Mouse (Mus musculus) C2C12 (cell line): ENCODE results near the gene Slc50a1.

Experiments used
- CEBPB ChIP-seq: IDR thresholded peaks from one replicate; pipeline ENCODE4 v1.6.1; 2011; ENCODE audit warnings: low read depth, mild to moderate bottlenecking, control low read depth, moderate library complexity
- CTCF ChIP-seq: IDR thresholded peaks from one replicate; pipeline ENCODE4 v1.5.1; 2011; ENCODE audit not compliant: control insufficient read depth, insufficient read depth, insufficient read length
- FOSL1 ChIP-seq: IDR thresholded peaks from one replicate; pipeline ENCODE4 v1.8.0; 2011; ENCODE audit warnings: mild to moderate bottlenecking, low read length; ENCODE audit not compliant: poor library complexity, insufficient read depth, severe bottlenecking
- MAX ChIP-seq: IDR thresholded peaks from one replicate; pipeline ENCODE4 v1.6.1; 2011; ENCODE audit warnings: mild to moderate bottlenecking, control low read depth
- MYOD1 ChIP-seq: IDR thresholded peaks from one replicate; pipeline ENCODE4 v1.6.1; 2011; ENCODE audit warnings: low read depth; ENCODE audit not compliant: control insufficient read depth, insufficient read length
- MYOG ChIP-seq: IDR thresholded peaks from one replicate; pipeline ENCODE4 v1.6.1; 2011; ENCODE audit not compliant: control insufficient read depth, insufficient read length; ENCODE audit errors: extremely low read depth
- USF1 ChIP-seq: IDR thresholded peaks from one replicate; pipeline ENCODE4 v1.6.1; 2011; ENCODE audit warnings: low read depth, mild to moderate bottlenecking, control low read depth, moderate library complexity

- no peak for TF ChIP-seq CTCF
- no peak for TF ChIP-seq CEBPB
- no peak for TF ChIP-seq MAX
- TF ChIP-seq MYOD1, result no peak
- TF ChIP-seq USF1, result no peak
- TF ChIP-seq FOSL1, result no peak
- no peak for TF ChIP-seq MYOG
Measured at GRCm38 (mm10) chr3:89254994-89255393, 15.4 kb downstream of the Slc50a1 start.
